Mouse (Mus musculus) adrenal gland (tissue): ENCODE results near the gene B4gat1.

ENCODE experiments used
- intact Hi-C: fragments of 180-260 bp; cut with DNase I; formaldehyde crosslinking; loops from one replicate; pipeline ENCODE4 v1.15.1; 2025

Gene B4gat1

GRCm38 (mm10) chr19:5023621-5024479 lies 14.8 kb upstream of the B4gat1 start, which contains the start of gene Slc29a2:
Gene Slc29a2 (plus strand): TSS chr19:5023860.
- intact Hi-C loops, result no loop called here

DNA sequence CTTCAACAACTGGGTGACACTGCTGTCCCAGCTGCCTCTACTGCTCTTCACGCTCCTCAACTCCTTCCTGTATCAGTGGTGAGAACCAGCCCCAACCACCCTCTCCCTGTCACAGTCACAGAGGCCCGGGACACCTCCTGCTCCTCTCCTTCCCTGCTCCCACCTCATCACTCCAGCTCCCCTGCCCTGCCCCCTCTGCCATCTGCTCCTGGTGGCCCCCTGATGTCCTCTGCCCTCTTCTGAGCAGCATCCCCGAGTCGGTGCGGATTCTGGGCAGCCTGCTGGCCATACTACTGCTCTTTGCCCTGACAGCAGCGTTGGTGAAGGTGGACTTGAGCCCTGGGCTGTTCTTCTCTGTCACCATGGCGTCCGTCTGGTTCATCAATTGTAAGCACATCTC lies 12.5 kb upstream of the B4gat1 start:
- intact Hi-C loops, result no loop called here

GRCm38 (mm10) chr19:5032686-5033085 lies 5.9 kb upstream of the B4gat1 start:
- intact Hi-C loops, result no loop called here

- intact Hi-C loops, result no loop called here
Observed at GRCm38 (mm10) chr19:5036577-5036976, 2.0 kb upstream of the B4gat1 start.

DNA sequence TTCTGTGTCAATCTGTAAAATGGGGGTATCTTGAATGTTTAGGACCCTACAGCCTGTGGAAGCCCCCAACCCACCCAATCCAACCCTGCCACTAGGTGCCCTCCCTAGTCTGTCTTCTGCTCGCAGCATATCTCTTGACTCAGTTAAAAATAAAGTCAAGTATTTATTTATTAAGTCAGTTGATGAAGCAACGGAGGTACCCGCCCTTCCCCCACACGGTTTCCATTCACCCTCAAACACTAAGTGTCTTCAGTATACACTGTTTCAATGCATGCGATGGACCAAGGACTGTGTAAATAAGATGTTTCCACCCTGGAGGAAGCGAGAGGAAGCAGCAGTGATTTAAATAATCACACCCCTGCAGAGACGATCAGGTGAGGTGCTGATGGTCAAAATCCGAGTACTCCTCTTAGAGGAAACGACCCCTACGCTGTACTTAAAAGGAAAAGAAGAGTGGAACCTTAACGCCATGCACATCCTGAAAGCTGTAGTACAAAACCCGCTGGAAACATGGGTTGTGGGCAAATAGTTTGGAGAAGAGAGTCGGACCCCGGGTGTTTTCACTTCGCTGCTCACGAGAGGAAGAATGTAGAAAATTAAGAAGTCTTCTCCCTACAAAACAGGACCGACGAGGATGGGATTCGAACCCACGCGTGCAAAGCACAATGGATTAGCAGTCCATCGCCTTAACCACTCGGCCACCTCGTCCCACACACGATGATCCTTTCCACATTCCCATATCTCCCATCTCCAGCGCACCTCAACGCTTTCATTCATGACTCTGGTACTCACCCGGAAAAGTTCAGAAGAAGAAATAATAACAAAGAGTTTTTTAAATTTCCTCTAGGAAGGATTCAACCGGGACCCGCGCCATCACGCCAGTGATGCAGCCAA lies 701 bp upstream of the B4gat1 start:
- intact Hi-C loops, result no loop called here

- intact Hi-C loops, result no loop called here
Observed at GRCm38 (mm10) chr19:5039301-5040114, 882 bp downstream of the B4gat1 start.

- intact Hi-C loops, result no loop called here
Observed at GRCm38 (mm10) chr19:5040862-5041523, 2.4 kb downstream of the B4gat1 start, which contains the start of gene Brms1. Gene Brms1 (plus strand): TSS chr19:5041354.

DNA sequence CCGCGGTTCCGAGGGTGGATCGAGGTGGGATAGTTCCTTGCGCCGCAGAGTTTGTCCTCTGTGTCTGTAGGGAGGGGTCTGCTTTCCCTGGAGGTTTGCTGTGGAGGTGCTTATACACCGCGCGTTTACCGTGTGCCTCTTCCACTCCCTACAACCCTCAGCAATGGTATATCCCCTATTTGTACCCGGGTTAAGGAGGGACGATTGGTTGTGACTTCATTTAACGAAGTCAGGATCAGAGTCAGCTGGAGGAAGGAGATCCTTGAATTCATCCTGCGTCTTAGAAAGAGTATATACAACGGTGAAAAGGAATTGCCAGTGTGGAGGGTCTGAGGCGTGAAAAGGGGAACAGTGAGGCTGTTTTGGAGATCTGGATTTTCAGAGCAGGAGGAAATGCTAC lies 3.0 kb downstream of the B4gat1 start:
- intact Hi-C loops, result no loop called here

DNA sequence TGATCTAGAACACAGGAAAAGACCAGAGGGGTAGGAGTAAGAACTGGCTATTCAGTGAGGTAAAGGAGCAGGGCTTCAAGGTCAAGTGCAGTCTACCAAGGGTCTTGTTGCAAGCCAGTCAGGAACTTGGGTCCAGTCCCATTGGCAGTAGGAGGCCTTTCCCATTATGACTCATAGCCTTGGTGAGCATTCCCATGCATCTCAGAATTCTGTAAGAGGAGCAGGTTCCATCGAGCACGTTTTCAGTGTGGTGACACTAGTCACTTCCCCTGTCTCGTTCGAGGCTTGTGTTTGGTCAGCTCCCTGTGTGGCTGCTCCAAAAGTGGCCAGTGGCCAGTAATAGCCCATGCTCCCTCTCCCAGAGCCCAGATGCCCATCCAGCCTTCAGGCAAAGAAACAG lies 6.9 kb downstream of the B4gat1 start:
- intact Hi-C loops, result no loop called here

GRCm38 (mm10) chr19:5048138-5049056 lies 9.8 kb downstream of the B4gat1 start:
- intact Hi-C loops, result no loop called here

DNA sequence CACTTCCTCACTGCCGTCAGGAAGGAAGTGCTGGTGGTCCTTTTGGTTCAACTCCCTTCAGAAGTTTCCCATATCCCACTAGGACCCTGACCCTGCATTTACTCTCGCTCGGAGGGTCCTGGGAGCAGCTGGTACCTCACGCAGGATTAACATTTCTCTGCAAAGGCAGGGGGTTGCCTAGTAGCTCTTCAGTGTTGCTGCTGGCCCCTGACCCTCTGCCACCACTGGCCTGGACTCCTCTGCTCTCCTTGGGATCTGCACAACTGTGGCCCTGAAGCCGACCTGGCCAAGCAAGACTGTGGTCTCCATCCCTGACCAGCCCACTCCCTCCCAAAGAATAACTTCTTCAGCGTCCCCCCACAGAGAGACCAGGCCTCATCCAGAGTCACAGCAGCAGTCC lies 10.7 kb downstream of the B4gat1 start:
- intact Hi-C loops, result no loop called here

- intact Hi-C loops, result no loop called here
Observed at GRCm38 (mm10) chr19:5050047-5050905, 11.7 kb downstream of the B4gat1 start, which contains the start of gene Rin1. Gene Rin1 (plus strand): TSS chr19:5050481.

DNA sequence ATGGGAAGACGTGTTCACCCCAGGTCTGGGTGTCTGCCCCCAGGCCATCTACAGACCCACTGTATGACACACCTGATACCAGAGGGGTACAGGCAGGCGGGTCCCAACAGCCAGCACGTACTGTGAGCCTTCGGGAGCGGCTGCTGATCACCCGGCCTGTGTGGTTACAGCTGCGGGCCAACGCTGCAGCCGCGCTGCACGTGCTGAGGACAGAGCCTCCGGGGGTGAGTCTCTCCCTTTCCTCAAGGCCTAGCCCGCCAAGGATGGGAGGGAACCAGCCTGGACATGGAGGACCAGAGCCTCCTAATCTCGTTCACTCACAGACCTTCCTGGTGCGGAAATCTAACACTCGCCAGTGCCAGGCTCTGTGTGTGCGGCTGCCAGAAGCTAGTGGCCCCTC lies 12.4 kb downstream of the B4gat1 start:
- intact Hi-C loops, result no loop called here

GRCm38 (mm10) chr19:5051515-5051914 lies 12.9 kb downstream of the B4gat1 start:
- intact Hi-C loops, result no loop called here

GRCm38 (mm10) chr19:5052166-5052822 lies 13.7 kb downstream of the B4gat1 start:
- intact Hi-C loops, result no loop called here

GRCm38 (mm10) chr19:5052853-5053252 lies 14.2 kb downstream of the B4gat1 start:
- intact Hi-C loops, result no loop called here

DNA sequence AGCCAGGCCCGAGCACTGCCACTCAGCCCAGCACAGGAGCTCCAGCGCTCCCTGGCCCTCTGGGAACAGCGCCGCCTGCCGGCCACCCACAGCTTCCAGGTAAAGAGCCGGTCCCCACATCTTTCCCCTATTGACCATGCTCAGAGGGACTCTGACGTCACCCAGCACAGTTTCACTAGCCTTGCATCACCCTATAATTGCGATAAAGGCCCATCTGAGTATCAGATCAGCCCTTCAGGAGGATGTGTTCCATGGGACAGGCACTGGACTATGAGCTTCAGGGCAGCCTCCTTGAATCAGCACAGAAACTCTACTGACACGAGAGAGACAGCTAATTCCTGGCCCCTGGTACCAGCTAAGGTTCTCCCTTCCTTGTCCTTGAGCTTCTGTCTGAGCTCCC lies 15.3 kb downstream of the B4gat1 start:
- intact Hi-C loops, result no loop called here

GRCm38 (mm10) chr19:5056251-5056650 lies 17.6 kb downstream of the B4gat1 start:
- intact Hi-C loops, result no loop called here
